Mouse (Mus musculus) limb, embryonic 15.5 days (tissue): ENCODE results near the gene Gm49392. TPM values are rescaled to one million over a fixed set of nuclear protein-coding genes. Genes with fewer than 3 reads are reported as not detected.
"Not testable (repeated sequence)": the region's sequence is repeated elsewhere in the genome, so short reads cannot be mapped to it uniquely, and the experiment has no call there.

ENCODE experiments used
- ATAC-seq: fragments of 200-750 bp; cut with Nextera tagmentation; 2 replicates; pipeline ENCODE4 v1.8.0; 2017; ENCODE audit warnings: low read depth, moderate TSS enrichment; ENCODE audit not compliant: insufficient number of reproducible peaks, low FRiP score, low TSS enrichment
- H3K27ac ChIP-seq: fragments of 300-500 bp; sonication (generic); 2 replicates; pipeline ENCODE4 v1.5.1; 2015; ENCODE audit warnings: moderate library complexity, mild to moderate bottlenecking, inconsistent platforms
- H3K27me3 ChIP-seq: fragments of 300-500 bp; sonication (generic); 2 replicates; pipeline ENCODE4 v1.6.1; 2015; ENCODE audit warnings: inconsistent platforms
- H3K36me3 ChIP-seq: fragments of 300-500 bp; sonication (generic); 2 replicates; pipeline ENCODE4 v1.6.1; 2015; ENCODE audit warnings: inconsistent platforms
- H3K4me1 ChIP-seq: fragments of 300-500 bp; sonication (generic); 2 replicates; pipeline ENCODE4 v1.6.1; 2015; ENCODE audit warnings: inconsistent platforms
- H3K4me2 ChIP-seq: fragments of 300-500 bp; sonication (generic); 2 replicates; pipeline ENCODE4 v1.6.1; 2015; ENCODE audit warnings: mild to moderate bottlenecking, inconsistent platforms
- H3K4me3 ChIP-seq: fragments of 300-500 bp; sonication (generic); 2 replicates; pipeline ENCODE4 v1.5.1; 2015; ENCODE audit warnings: mild to moderate bottlenecking, inconsistent platforms
- H3K9ac ChIP-seq: fragments of 300-500 bp; sonication (generic); 2 replicates; pipeline ENCODE4 v1.6.1; 2015; ENCODE audit warnings: inconsistent platforms
- H3K9me3 ChIP-seq: fragments of 300-500 bp; sonication (generic); 2 replicates; pipeline ENCODE4 v1.6.1; 2016; ENCODE audit warnings: inconsistent platforms
- WGBS: fragments of 180-500 bp; shearing (Covaris S2); methylation state at CpG from one replicate; pipeline ENCODE4 v1.1.7; 2015; 5-methylcytosine and 5-hydroxymethylcytosine counted together
- polyA plus RNA-seq: library from polyadenylated mRNA; unstranded; fragments of >200 nt; fragmentation: Nextera tagmentation; extraction: Ambion mirVana; gene quantifications from 2 replicates; pipeline ENCODE4 v1.2.1, GENCODE M21; 2015

Gene Gm49392
- polyA plus RNA-seq = not detected in 2 replicates

GRCm38 (mm10) chr13:60896794-60897193 lies at the start of gene Gm49392:
Gene Gm49392, minus strand, starts transcription at chr13:60896894.
- H3K4me3 ChIP-seq = not testable (repeated sequence)

GRCm38 (mm10) chr13:60941884-60942283 lies 45.2 kb upstream of the Gm49392 start, which contains the start of gene Tpbpa:
Gene Tpbpa, minus strand, starts transcription at chr13:60941984.
- not testable (repeated sequence) for H3K9ac ChIP-seq, H3K4me2 ChIP-seq, H3K4me1 ChIP-seq, H3K36me3 ChIP-seq, H3K9me3 ChIP-seq, H3K27ac ChIP-seq, H3K4me3 ChIP-seq, ATAC-seq, H3K27me3 ChIP-seq
- WGBS = 76% methylated on average over 3 of the region's 3 CpGs

More at GRCm38 (mm10) chr13:60896794-60897193, at the start of gene Gm49392:
- not testable (repeated sequence) for H3K9me3 ChIP-seq, H3K36me3 ChIP-seq, H3K27me3 ChIP-seq, H3K9ac ChIP-seq, H3K4me2 ChIP-seq, H3K4me1 ChIP-seq, H3K27ac ChIP-seq, ATAC-seq
- WGBS = 83% methylated on average over 8 of the region's 8 CpGs

GRCm38 (mm10) chr13:60936500-60936901 lies 39.8 kb upstream of the Gm49392 start, which contains the start of the genes Gm49391 and Ctla2a:
Gene Gm49391, minus strand, starts transcription at chr13:60936571.
Gene Ctla2a, minus strand, starts transcription at chr13:60936625.
- Histone ChIP-seq H3K4me2 (no peak within 1 kb of the TSS), H3K9ac (no peak within 1 kb of the TSS), H3K27ac (no peak within 1 kb of the TSS), H3K27me3 (no peaks in the 10 kb centered on the region), H3K4me3 (no peak within 1 kb of the TSS), H3K4me1 (no peaks in the 10 kb centered on the region), H3K9me3 (no peaks in the 10 kb centered on the region), H3K36me3 (no peaks in the 10 kb centered on the region)
- 51% methylated on average over 5 of the region's 5 CpGs for WGBS
- peak; percentile 52; the same call in 1 of the 2 replicates for ATAC-seq

GRCm38 (mm10) chr13:60935490-60935889 lies 38.8 kb upstream of the Gm49392 start, which contains the start of gene Gm49393:
Gene Gm49393, minus strand, starts transcription at chr13:60935590.
- not testable (repeated sequence) for H3K36me3 ChIP-seq, H3K27ac ChIP-seq, H3K4me2 ChIP-seq, H3K27me3 ChIP-seq, H3K9me3 ChIP-seq, ATAC-seq, H3K4me1 ChIP-seq, H3K4me3 ChIP-seq, H3K9ac ChIP-seq
- WGBS = 63% methylated on average over 2 of the region's 2 CpGs

GRCm38 (mm10) chr13:60904780-60905179 lies 8.1 kb upstream of the Gm49392 start, which contains the start of gene Tpbpb:
Gene Tpbpb, minus strand, starts transcription at chr13:60904880.
- H3K4me1 ChIP-seq, H3K4me3 ChIP-seq, H3K27me3 ChIP-seq, H3K9me3 ChIP-seq, H3K9ac ChIP-seq, H3K4me2 ChIP-seq, H3K36me3 ChIP-seq, H3K27ac ChIP-seq, ATAC-seq: not testable (repeated sequence)
- WGBS = 91% methylated on average over 2 of the region's 2 CpGs

GRCm38 (mm10) chr13:60897328-60897727 lies 634 bp upstream of the Gm49392 start, which contains the start of gene Ctla2b:
Gene Ctla2b, minus strand, starts transcription at chr13:60897447.
- no peak within 1 kb of the TSS for H3K4me3 ChIP-seq
- no peak within 1 kb of the TSS for H3K27ac ChIP-seq
- no peak within 1 kb of the TSS for H3K4me2 ChIP-seq
- no peaks in the 10 kb centered on the region for H3K36me3 ChIP-seq
- no peaks in the 10 kb centered on the region for H3K4me1 ChIP-seq
- no peaks in the 10 kb centered on the region for H3K27me3 ChIP-seq
- WGBS = 52% methylated on average over 3 of the region's 3 CpGs
- ATAC-seq = no peak
- no peaks in the 10 kb centered on the region for H3K9me3 ChIP-seq
- H3K9ac ChIP-seq = no peak within 1 kb of the TSS

GRCm38 (mm10) chr13:60895406-60896160 lies 1.1 kb downstream of the Gm49392 start:
- Histone ChIP-seq H3K4me3 (no peak overlapping the region), H3K27ac (no peak overlapping the region), H3K36me3 (no peaks in the 10 kb centered on the region), H3K4me2 (no peak overlapping the region), H3K9me3 (no peaks in the 10 kb centered on the region), H3K4me1 (no peaks in the 10 kb centered on the region), H3K27me3 (no peaks in the 10 kb centered on the region), H3K9ac (no peak overlapping the region)
- no peak for ATAC-seq

GRCm38 (mm10) chr13:60892301-60892700 lies 4.4 kb downstream of the Gm49392 start:
- 68% methylated on average over 1 of the region's 1 CpGs for WGBS
- Histone ChIP-seq H3K36me3 (no peaks in the 10 kb centered on the region), H3K9me3 (no peaks in the 10 kb centered on the region), H3K27ac (no peak overlapping the region), H3K9ac (no peak overlapping the region), H3K4me3 (no peak overlapping the region), H3K4me2 (no peak overlapping the region), H3K4me1 (no peaks in the 10 kb centered on the region), H3K27me3 (no peaks in the 10 kb centered on the region)
- ATAC-seq = no peak

- no peak within 1 kb of the TSS for H3K27ac ChIP-seq
- no peak for ATAC-seq
- H3K4me3 ChIP-seq = no peak within 1 kb of the TSS
- 76% methylated on average over 1 of the region's 1 CpGs for WGBS
- no peak within 1 kb of the TSS for H3K4me2 ChIP-seq
- H3K27me3 ChIP-seq = no peaks in the 10 kb centered on the region
- H3K36me3 ChIP-seq = no peaks in the 10 kb centered on the region
- no peak within 1 kb of the TSS for H3K9ac ChIP-seq
- H3K9me3 ChIP-seq = no peaks in the 10 kb centered on the region
- no peaks in the 10 kb centered on the region for H3K4me1 ChIP-seq
Observed at GRCm38 (mm10) chr13:60864281-60864680, 32.4 kb downstream of the Gm49392 start, which contains the start of gene 4930486L24Rik. Gene 4930486L24Rik, minus strand, starts transcription at chr13:60864475.

GRCm38 (mm10) chr13:60848241-60849120 lies 48.2 kb downstream of the Gm49392 start:
- H3K27me3 ChIP-seq = no peaks in the 10 kb centered on the region
- H3K4me2 ChIP-seq = no peak overlapping the region
- H3K36me3 ChIP-seq = no peaks in the 10 kb centered on the region
- ATAC-seq = no peak
- no peak overlapping the region for H3K27ac ChIP-seq
- 82% methylated on average over 4 of the region's 4 CpGs for WGBS
- H3K9ac ChIP-seq = no peak overlapping the region
- H3K9me3 ChIP-seq = no peaks in the 10 kb centered on the region
- no peaks in the 10 kb centered on the region for H3K4me1 ChIP-seq
- H3K4me3 ChIP-seq = no peak overlapping the region

- Histone ChIP-seq H3K36me3 (no peaks in the 10 kb centered on the region), H3K4me2 (no peak overlapping the region), H3K9ac (no peak overlapping the region), H3K4me1 (no peaks in the 10 kb centered on the region), H3K9me3 (no peaks in the 10 kb centered on the region), H3K27ac (no peak overlapping the region), H3K27me3 (no peaks in the 10 kb centered on the region), H3K4me3 (no peak overlapping the region)
- 81% methylated on average over 8 of the region's 8 CpGs for WGBS
- ATAC-seq = no peak
Observed at GRCm38 (mm10) chr13:60843153-60843552, 53.5 kb downstream of the Gm49392 start.

- Histone ChIP-seq H3K4me3 (no peak overlapping the region), H3K4me2 (no peak overlapping the region), H3K27ac (no peak overlapping the region), H3K9ac (no peak overlapping the region), H3K36me3 (no peaks in the 10 kb centered on the region), H3K27me3 (no peaks in the 10 kb centered on the region), H3K9me3 (no peaks in the 10 kb centered on the region), H3K4me1 (no peaks in the 10 kb centered on the region)
- no peak for ATAC-seq
- 68% methylated on average over 6 of the region's 6 CpGs for WGBS
Observed at GRCm38 (mm10) chr13:60842703-60843102, 54.0 kb downstream of the Gm49392 start.
